Mouse (Mus musculus): ENCODE measurements around the gene Prkd1. TPM values are rescaled to one million over a fixed set of nuclear protein-coding genes. Genes with fewer than 3 reads are reported as not detected.

Gene Prkd1
- polyA plus RNA-seq, 1 experiment from 2014 or later = 2.5 TPM

- Histone ChIP-seq H3K9ac (no peak overlapping the region), H3K4me2 (replicated peaks) (no peak overlapping the region), H3K9me3 (ENCODE audit: control insufficient read depth, low read length) (no peaks in the 10 kb centered on the region), H3K36me3 (replicated peaks; ENCODE audit: control insufficient read depth, insufficient read depth) (no peaks in the 10 kb centered on the region), H3K27me3 (ENCODE audit: control insufficient read depth, insufficient read depth, low read length) (no peaks in the 10 kb centered on the region), H3K4me1 (replicated peaks; ENCODE audit: control insufficient read depth, insufficient read depth, low read length) (no peaks in the 10 kb centered on the region), H3K27ac (no peak overlapping the region), H3K4me3 (replicated peaks; ENCODE audit: low read length) (no peak overlapping the region)
- ATAC-seq (ENCODE audit: low FRiP score) (peak; percentile 62; the same call in 1 of the 2 replicates), DNase-seq (ENCODE audit: low spot score) (peak; percentile 63)
Observed at GRCm38 (mm10) chr12:50314634-50315033, 334.3 kb downstream of the Prkd1 start.

- DNase-seq (ENCODE audit: low spot score) (no peak), ATAC-seq (ENCODE audit: low FRiP score) (no peak)
- no peaks in the 10 kb centered on the region for H3K36me3 ChIP-seq (replicated peaks; ENCODE audit: control insufficient read depth, insufficient read depth)
- H3K4me3 ChIP-seq (replicated peaks; ENCODE audit: low read length) = no peak overlapping the region
- H3K4me1 ChIP-seq (replicated peaks; ENCODE audit: control insufficient read depth, insufficient read depth, low read length) = no peaks in the 10 kb centered on the region
- H3K4me2 ChIP-seq (replicated peaks) = no peak overlapping the region
- WGBS = 79% methylated on average over 3 of the region's 3 CpGs
- no peaks in the 10 kb centered on the region for H3K9me3 ChIP-seq (ENCODE audit: control insufficient read depth, low read length)
- no peak overlapping the region for H3K27ac ChIP-seq
- H3K9ac ChIP-seq = no peak overlapping the region
- no peaks in the 10 kb centered on the region for H3K27me3 ChIP-seq (ENCODE audit: control insufficient read depth, insufficient read depth, low read length)
Observed at GRCm38 (mm10) chr12:50309276-50309675, 339.6 kb downstream of the Prkd1 start.

- Histone ChIP-seq H3K9ac (no peak overlapping the region), H3K4me3 (replicated peaks; ENCODE audit: low read length) (no peak overlapping the region), H3K27ac (no peak overlapping the region), H3K27me3 (ENCODE audit: control insufficient read depth, insufficient read depth, low read length) (peaks cover 12% of the 10 kb centered on the region), H3K4me1 (replicated peaks; ENCODE audit: control insufficient read depth, insufficient read depth, low read length) (no peaks in the 10 kb centered on the region), H3K4me2 (replicated peaks) (no peak overlapping the region), H3K36me3 (replicated peaks; ENCODE audit: control insufficient read depth, insufficient read depth) (no peaks in the 10 kb centered on the region), H3K9me3 (ENCODE audit: control insufficient read depth, low read length) (no peaks in the 10 kb centered on the region)
- no peak for ATAC-seq (ENCODE audit: low FRiP score)
- peak; percentile 82 for DNase-seq (ENCODE audit: low spot score)
- WGBS = 49% methylated on average over 1 of the region's 1 CpGs
Observed at GRCm38 (mm10) chr12:50301334-50301733, 347.6 kb downstream of the Prkd1 start.

- Histone ChIP-seq H3K9me3 (ENCODE audit: control insufficient read depth, low read length) (no peaks in the 10 kb centered on the region), H3K27me3 (ENCODE audit: control insufficient read depth, insufficient read depth, low read length) (peaks cover 12% of the 10 kb centered on the region), H3K27ac (no peak overlapping the region), H3K9ac (no peak overlapping the region), H3K4me3 (replicated peaks; ENCODE audit: low read length) (no peak overlapping the region), H3K36me3 (replicated peaks; ENCODE audit: control insufficient read depth, insufficient read depth) (no peaks in the 10 kb centered on the region), H3K4me2 (replicated peaks) (no peak overlapping the region), H3K4me1 (replicated peaks; ENCODE audit: control insufficient read depth, insufficient read depth, low read length) (no peaks in the 10 kb centered on the region)
- DNase-seq (ENCODE audit: low spot score) (no peak), ATAC-seq (ENCODE audit: low FRiP score) (no peak)
- 61% methylated on average over 2 of the region's 2 CpGs for WGBS
Observed at GRCm38 (mm10) chr12:50296067-50296466, 352.8 kb downstream of the Prkd1 start.

- 9% methylated on average over 2 of the region's 2 CpGs for WGBS
- Histone ChIP-seq H3K9ac (no peak overlapping the region), H3K9me3 (ENCODE audit: control insufficient read depth, low read length) (no peaks in the 10 kb centered on the region), H3K36me3 (replicated peaks; ENCODE audit: control insufficient read depth, insufficient read depth) (no peaks in the 10 kb centered on the region), H3K27me3 (ENCODE audit: control insufficient read depth, insufficient read depth, low read length) (peaks cover 12% of the 10 kb centered on the region), H3K4me3 (replicated peaks; ENCODE audit: low read length) (no peak overlapping the region), H3K4me1 (replicated peaks; ENCODE audit: control insufficient read depth, insufficient read depth, low read length) (no peaks in the 10 kb centered on the region), H3K4me2 (replicated peaks) (no peak overlapping the region), H3K27ac (no peak overlapping the region)
- DNase-seq (ENCODE audit: low spot score) (peak; percentile 30), ATAC-seq (ENCODE audit: low FRiP score) (0 out of 2 replicates have a peak, but pooled peaks have one; percentile 68)
Observed at GRCm38 (mm10) chr12:50295549-50295948, 353.3 kb downstream of the Prkd1 start.

GRCm38 (mm10) chr12:50292834-50293233, 356.1 kb downstream of the Prkd1 start:
- no peaks in the 10 kb centered on the region for H3K36me3 ChIP-seq (replicated peaks; ENCODE audit: control insufficient read depth, insufficient read depth)
- DNase-seq (ENCODE audit: low spot score) (no peak), ATAC-seq (ENCODE audit: low FRiP score) (no peak)
- H3K9ac ChIP-seq = no peak overlapping the region
- H3K4me1 ChIP-seq (replicated peaks; ENCODE audit: control insufficient read depth, insufficient read depth, low read length) = no peaks in the 10 kb centered on the region
- H3K27ac ChIP-seq = no peak overlapping the region
- no peaks in the 10 kb centered on the region for H3K27me3 ChIP-seq (ENCODE audit: control insufficient read depth, insufficient read depth, low read length)
- H3K9me3 ChIP-seq (ENCODE audit: control insufficient read depth, low read length) = no peaks in the 10 kb centered on the region
- H3K4me2 ChIP-seq (replicated peaks) = no peak overlapping the region
- no peak overlapping the region for H3K4me3 ChIP-seq (replicated peaks; ENCODE audit: low read length)
- WGBS = 66% methylated on average over 3 of the region's 3 CpGs
